Mouse (Mus musculus): Measurements from ENCODE around the gene Olfr1238. TPM values are rescaled to one million over a fixed set of nuclear protein-coding genes. Genes with fewer than 3 reads are reported as not detected.

Gene Olfr1238
- not detected for total RNA-seq (2023)

GRCm38 (mm10) chr2:89409576-89409975, at the start of gene Olfr1238:
Gene Olfr1238, minus strand, starts transcription at chr2:89409676.

GRCm38 (mm10) chr2:89442900-89443299, 33.4 kb upstream of the Olfr1238 start, which contains the start of gene Olfr1240:
Gene Olfr1240, minus strand, starts transcription at chr2:89443000.

GRCm38 (mm10) chr2:89420307-89420706, 10.8 kb upstream of the Olfr1238 start, which contains the start of gene Olfr1239:
Gene Olfr1239, minus strand, starts transcription at chr2:89420407.

GRCm38 (mm10) chr2:89364765-89365164, 44.7 kb downstream of the Olfr1238 start, which contains the start of gene Olfr1234:
Gene Olfr1234, minus strand, starts transcription at chr2:89364865.

Other genes starting within 250 kb of the Olfr1238 start
- gene Olfr1224-ps1, start 245.6 kb downstream of the Olfr1238 start, total RNA-seq (2023) = not detected
- gene Olfr1225, start 235.0 kb downstream of the Olfr1238 start, total RNA-seq (2023) = not detected
- not detected for gene Olfr1226, start 209.6 kb downstream of the Olfr1238 start, total RNA-seq (2023)
- gene Olfr1228, start 155.6 kb downstream of the Olfr1238 start, total RNA-seq (2023) = not detected
- gene Olfr1229, start 121.7 kb downstream of the Olfr1238 start, total RNA-seq (2023) = not detected
- gene Olfr1230, start 112.4 kb downstream of the Olfr1238 start, total RNA-seq (2023) = not detected
- not detected for gene Olfr1231, start 102.6 kb downstream of the Olfr1238 start, total RNA-seq (2023)
- gene Olfr1232, start 80.0 kb downstream of the Olfr1238 start, total RNA-seq (2023) = not detected
- gene Olfr1233, start 67.3 kb downstream of the Olfr1238 start, total RNA-seq (2023) = not detected
- gene Olfr1234, start 44.8 kb downstream of the Olfr1238 start, total RNA-seq (2023) = not detected
- not detected for gene Olfr1239, start 10.7 kb upstream of the Olfr1238 start, total RNA-seq (2023)
- not detected for gene Olfr1240, start 33.3 kb upstream of the Olfr1238 start, total RNA-seq (2023)
- not detected for gene Olfr1241, start 77.5 kb upstream of the Olfr1238 start, total RNA-seq (2023)
- gene Olfr1242, start 88.7 kb upstream of the Olfr1238 start, total RNA-seq (2023) = not detected
- not detected for gene Olfr1243, start 121.8 kb upstream of the Olfr1238 start, total RNA-seq (2023)
- gene Olfr1245, start 168.8 kb upstream of the Olfr1238 start, total RNA-seq (2023) = not detected
- gene Olfr1246, start 183.5 kb upstream of the Olfr1238 start, total RNA-seq (2023) = not detected
- gene Olfr1247, start 204.5 kb upstream of the Olfr1238 start, total RNA-seq (2023) = not detected
- gene Olfr1248, start 208.6 kb upstream of the Olfr1238 start, total RNA-seq (2023) = not detected
- gene Olfr1249, start 225.3 kb upstream of the Olfr1238 start, total RNA-seq (2023) = not detected

Measured in CD4-positive naive resting alpha-beta T cell, adult 76 days (primary cell).